Mouse (Mus musculus) cerebellum, adult 2 months (tissue): ENCODE results near the gene 1700013G24Rik. TPM values are rescaled to one million over a fixed set of nuclear protein-coding genes. Genes with fewer than 3 reads are reported as not detected.

Experiments
- DNase-seq, 2 experiments: peaks; one replicate each; pipeline ENCODE4 v3.0.0; 2021
- H3K27ac ChIP-seq: fragments of 200-500 bp; 2 replicates; pipeline ENCODE4 v1.5.1; 2012; ENCODE audit warnings: low read length, control low read depth, inconsistent platforms; ENCODE audit not compliant: insufficient read depth
- H3K27me3 ChIP-seq: fragments of 200-500 bp; 2 replicates; pipeline ENCODE4 v1.6.1; 2012; ENCODE audit warnings: inconsistent platforms, mild to moderate bottlenecking, low read length, moderate library complexity; ENCODE audit not compliant: control insufficient read depth, insufficient read depth
- H3K4me1 ChIP-seq: fragments of 200-500 bp; 2 replicates; pipeline ENCODE4 v1.6.1; 2011; ENCODE audit warnings: low read length; ENCODE audit not compliant: control insufficient read depth, insufficient read depth
- H3K4me3 ChIP-seq: fragments of 200-500 bp; replicated peaks from 2 replicates; pipeline ENCODE3; 2011; ENCODE audit warnings: mild to moderate bottlenecking, low read depth, low read length, control low read depth; ENCODE audit not compliant: insufficient read depth
- CTCF ChIP-seq: fragments of 200-500 bp; IDR thresholded peaks from 2 replicates; pipeline ENCODE4 v1.5.1; 2011; ENCODE audit warnings: low read depth, mild to moderate bottlenecking, control low read depth, low read length, moderate library complexity, borderline replicate concordance; ENCODE audit not compliant: insufficient read depth
- POLR2A ChIP-seq: fragments of 200-500 bp; IDR thresholded peaks from 2 replicates; pipeline ENCODE4 v1.6.1; 2011; ENCODE audit warnings: low read length, control low read depth, borderline replicate concordance; ENCODE audit not compliant: insufficient read depth
- WGBS: fragments of 180-500 bp; shearing (Covaris S2); methylation state at CpG from one replicate; pipeline ENCODE4 v1.1.7; 2018; 5-methylcytosine and 5-hydroxymethylcytosine counted together
- polyA plus RNA-seq: library from polyadenylated mRNA; depleted of rRNA; stranded (reverse); fragments of >200 nt; gene quantifications from 2 replicates; pipeline ENCODE4 v1.2.3, GENCODE M21; 2012

1700013G24Rik gene
- polyA plus RNA-seq, 1 experiment = not detected

- no peak for DNase-seq
- 94% methylated on average over 2 of the region's 2 CpGs for WGBS
- Histone ChIP-seq H3K27ac (no peak overlapping the region), H3K4me1 (peaks cover 6% of the 10 kb centered on the region), H3K4me3 (no peak overlapping the region), H3K27me3 (no peaks in the 10 kb centered on the region)
- no peak for TF ChIP-seq CTCF
- TF ChIP-seq POLR2A = no peak
Observed at GRCm38 (mm10) chr4:137449132-137449531, 4.0 kb upstream of the 1700013G24Rik start.

DNA sequence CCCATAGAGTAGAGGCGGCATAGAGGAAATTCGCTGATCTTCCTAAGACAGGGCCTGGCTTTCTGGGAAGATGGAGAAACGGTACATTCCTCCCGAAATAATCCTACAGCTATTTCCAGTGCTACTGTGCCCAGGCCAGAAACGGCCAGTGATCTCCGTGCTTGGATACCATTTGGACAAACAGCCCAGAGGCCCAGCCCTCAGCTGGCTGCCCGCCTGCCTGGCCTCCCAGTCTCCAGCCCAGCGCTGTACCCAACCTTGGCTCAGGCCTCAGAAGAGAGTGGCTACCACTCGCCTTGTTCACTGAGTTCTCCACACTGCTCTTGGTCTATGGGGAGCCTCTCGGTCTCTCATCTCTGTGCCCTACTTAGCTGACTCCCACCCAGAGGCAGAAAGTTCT is 3.4 kb upstream of the 1700013G24Rik start:
- Histone ChIP-seq H3K27me3 (no peaks in the 10 kb centered on the region), H3K4me1 (peaks cover 6% of the 10 kb centered on the region), H3K27ac (no peak overlapping the region), H3K4me3 (no peak overlapping the region)
- no peak for DNase-seq
- no peak for TF ChIP-seq CTCF
- no peak for TF ChIP-seq POLR2A
- 72% methylated on average over 10 of the region's 10 CpGs for WGBS

GRCm38 (mm10) chr4:137452190-137452589 is 894 bp upstream of the 1700013G24Rik start:
- H3K4me3 ChIP-seq = no peak overlapping the region
- WGBS = 96% methylated on average over 6 of the region's 6 CpGs
- no peak for TF ChIP-seq POLR2A

DNA sequence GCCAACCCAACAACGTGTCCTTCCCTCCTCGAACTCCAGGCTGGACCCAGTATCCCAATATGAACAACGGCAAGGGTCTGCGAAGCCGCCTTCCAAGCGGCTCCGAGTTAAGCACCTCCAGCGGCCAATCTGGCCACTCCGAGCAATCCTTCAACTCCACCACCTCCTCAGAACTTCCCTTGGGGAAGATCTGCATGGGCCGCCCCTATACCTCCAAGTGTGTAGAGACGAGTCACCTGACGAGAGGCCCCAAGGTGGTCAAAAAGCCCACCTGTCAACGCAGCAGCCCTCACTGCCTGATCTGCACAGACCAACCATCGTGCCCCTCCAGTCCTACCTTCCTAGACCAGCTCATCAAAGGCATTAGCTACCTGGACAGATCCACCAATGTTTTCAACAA is 1.5 kb downstream of the 1700013G24Rik start:
- Histone ChIP-seq H3K27me3 (no peaks in the 10 kb centered on the region), H3K27ac (no peak overlapping the region), H3K4me1 (no peaks in the 10 kb centered on the region), H3K4me3 (no peak overlapping the region)
- TF ChIP-seq POLR2A (no peak), CTCF (no peak)
- WGBS = 93% methylated on average over 14 of the region's 14 CpGs
- DNase-seq = no peak

More at GRCm38 (mm10) chr4:137452190-137452589, 894 bp upstream of the 1700013G24Rik start:
- Histone ChIP-seq H3K27ac (no peak overlapping the region), H3K4me1 (peaks cover 6% of the 10 kb centered on the region), H3K27me3 (no peaks in the 10 kb centered on the region)
- no peak for DNase-seq

GRCm38 (mm10) chr4:137456581-137456980 is 3.5 kb downstream of the 1700013G24Rik start:
- Histone ChIP-seq H3K4me3 (no peak overlapping the region), H3K4me1 (no peaks in the 10 kb centered on the region), H3K27ac (no peak overlapping the region), H3K27me3 (no peaks in the 10 kb centered on the region)
- 71% methylated on average over 12 of the region's 12 CpGs for WGBS
- no peak for DNase-seq
- no peak for TF ChIP-seq CTCF
- TF ChIP-seq POLR2A = no peak

DNA sequence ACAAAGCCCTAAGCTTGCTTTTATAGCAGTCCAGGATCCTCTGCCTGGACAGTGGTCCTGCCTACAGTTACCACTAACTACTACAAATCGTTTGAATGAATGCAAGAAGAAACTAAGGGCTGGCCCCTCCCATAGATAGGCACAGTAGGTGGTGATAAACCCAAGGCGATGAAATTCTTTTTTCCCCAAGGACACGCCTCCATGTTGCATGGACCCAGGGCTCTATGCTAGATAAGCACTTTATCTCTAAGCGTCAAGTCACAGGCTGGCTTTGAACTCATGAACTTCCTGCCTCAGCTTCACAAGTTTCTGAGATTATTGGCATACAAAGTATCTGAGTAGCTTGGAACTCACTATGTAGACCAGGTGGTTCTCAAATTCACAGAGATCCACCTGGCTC is 4.2 kb downstream of the 1700013G24Rik start:
- Histone ChIP-seq H3K27ac (no peak overlapping the region), H3K27me3 (no peaks in the 10 kb centered on the region), H3K4me1 (no peaks in the 10 kb centered on the region), H3K4me3 (no peak overlapping the region)
- DNase-seq = no peak
- WGBS = 70% methylated on average over 4 of the region's 4 CpGs
- TF ChIP-seq POLR2A (no peak), CTCF (no peak)

GRCm38 (mm10) chr4:137458310-137458709 is 5.2 kb downstream of the 1700013G24Rik start:
- whole genome bisulfite sequencing = 58% methylated on average over 9 of the region's 9 CpGs

GRCm38 (mm10) chr4:137458861-137459260 is 5.8 kb downstream of the 1700013G24Rik start:
- Histone ChIP-seq H3K27ac (no peak overlapping the region), H3K27me3 (no peaks in the 10 kb centered on the region), H3K4me1 (no peaks in the 10 kb centered on the region), H3K4me3 (no peak overlapping the region)
- no peak for DNase-seq
- 53% methylated on average over 5 of the region's 5 CpGs for WGBS
- TF ChIP-seq POLR2A (no peak), CTCF (no peak)

More at GRCm38 (mm10) chr4:137458310-137458709, 5.2 kb downstream of the 1700013G24Rik start:
- no peak overlapping the region for H3K27ac ChIP-seq
- no peaks in the 10 kb centered on the region for H3K4me1 ChIP-seq
- DNase-seq = no peak
- no peaks in the 10 kb centered on the region for H3K27me3 ChIP-seq
- no peak overlapping the region for H3K4me3 ChIP-seq
- TF ChIP-seq CTCF = no peak
- TF ChIP-seq POLR2A = no peak

DNA sequence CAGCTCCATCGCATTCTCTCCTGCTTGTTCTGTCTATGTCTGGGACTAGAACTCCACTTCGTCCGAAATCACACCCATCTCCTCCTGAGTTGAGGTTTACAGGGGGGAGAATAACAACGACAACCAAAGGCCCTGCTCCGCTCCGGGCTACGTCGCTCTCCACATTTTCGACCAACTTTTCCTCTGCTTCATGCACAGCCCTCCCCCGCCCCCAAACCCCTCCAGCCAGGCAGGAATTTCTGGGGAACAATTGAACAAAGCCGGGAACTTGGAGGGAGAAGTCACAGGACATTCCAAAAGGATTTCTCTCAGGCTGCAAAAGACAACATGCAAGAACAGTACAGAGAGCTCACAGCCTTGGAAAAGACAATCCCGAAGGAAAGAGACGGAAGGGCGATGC is 7.6 kb downstream of the 1700013G24Rik start:
- no peak for DNase-seq
- H3K27ac ChIP-seq = no peak overlapping the region
- H3K4me3 ChIP-seq = no peak overlapping the region
- TF ChIP-seq CTCF (no peak), POLR2A (no peak)
- 73% methylated on average over 14 of the region's 14 CpGs for WGBS
- H3K27me3 ChIP-seq = no peaks in the 10 kb centered on the region
- no peaks in the 10 kb centered on the region for H3K4me1 ChIP-seq
